Mouse (Mus musculus) lung, postnatal 0 days (tissue): ENCODE results near the gene Ehd2. TPM values are rescaled to one million over a fixed set of nuclear protein-coding genes. Genes with fewer than 3 reads are reported as not detected.
A peak's percentile ranks its signal among the peaks of the same experiment; 100 is the strongest.

ENCODE experiments used
- ATAC-seq: fragments of 200-750 bp; cut with Nextera tagmentation; 2 replicates; pipeline ENCODE4 v1.8.0; 2017; ENCODE audit warnings: moderate library complexity
- DNase-seq: peaks from one replicate; pipeline ENCODE4 v3.0.0-alpha.2; 2016; ENCODE audit warnings: low spot score
- H3K27ac ChIP-seq: fragments of 300-500 bp; sonication (generic); 2 replicates; pipeline ENCODE4 v1.5.1; 2014; ENCODE audit warnings: antibody characterized with exemption, mild to moderate bottlenecking, low read length, mixed read lengths
- H3K27me3 ChIP-seq: fragments of 300-500 bp; sonication (generic); replicated peaks from 2 replicates; pipeline ENCODE4 v1.6.1; 2014; ENCODE audit warnings: low read length, mixed read lengths; ENCODE audit not compliant: insufficient read depth
- H3K36me3 ChIP-seq: fragments of 300-500 bp; sonication (generic); 2 replicates; pipeline ENCODE4 v1.6.1; 2014; ENCODE audit warnings: low read length, mixed read lengths; ENCODE audit not compliant: insufficient read depth
- H3K4me1 ChIP-seq: fragments of 300-500 bp; sonication (generic); 2 replicates; pipeline ENCODE4 v1.6.1; 2014; ENCODE audit warnings: antibody characterized with exemption, low read depth, low read length, mixed read lengths; ENCODE audit not compliant: insufficient read depth
- H3K4me2 ChIP-seq: fragments of 300-500 bp; sonication (generic); replicated peaks from 2 replicates; pipeline ENCODE4 v1.6.1; 2014; ENCODE audit warnings: low read depth, mild to moderate bottlenecking, low read length, moderate library complexity, mixed read lengths
- H3K4me3 ChIP-seq: fragments of 300-500 bp; sonication (generic); 2 replicates; pipeline ENCODE4 v1.5.1; 2014; ENCODE audit warnings: low read depth, low read length
- H3K9ac ChIP-seq: fragments of 300-500 bp; sonication (generic); replicated peaks from 2 replicates; pipeline ENCODE4 v1.6.1; 2014; ENCODE audit warnings: low read depth, mild to moderate bottlenecking
- H3K9me3 ChIP-seq: fragments of 300-500 bp; sonication (generic); 2 replicates; pipeline ENCODE4 v1.6.1; 2016; ENCODE audit warnings: low read length, mixed read lengths
- CTCF ChIP-seq: IDR thresholded peaks from 2 replicates; pipeline ENCODE4 v1.5.1; 2016; ENCODE audit warnings: antibody characterized with exemption, mild to moderate bottlenecking
- EP300 ChIP-seq: IDR thresholded peaks from 2 replicates; pipeline ENCODE4 v1.6.1; 2016; ENCODE audit warnings: antibody characterized with exemption, mild to moderate bottlenecking, control low read depth
- WGBS: fragments of 180-500 bp; shearing (Covaris S2); extraction: QIAGEN DNeasy Blood & Tissue Kit; methylation state at CpG from one replicate; pipeline ENCODE4 v1.1.7; 2014; 5-methylcytosine and 5-hydroxymethylcytosine counted together
- polyA plus RNA-seq: library from polyadenylated mRNA; unstranded; fragments of >200 nt; fragmentation: Nextera tagmentation; extraction: Ambion mirVana; gene quantifications from 2 replicates; pipeline ENCODE4 v1.2.1, GENCODE M21; 2015

Gene Ehd2
- polyA plus RNA-seq, 1 experiment from 2014 or later: 92.2 TPM

- peak overlapping the region; percentile 81 for H3K27ac ChIP-seq
- ATAC-seq (peak; percentile 9), DNase-seq (peak; percentile 69)
- H3K9me3 ChIP-seq: no peaks in the 10 kb centered on the region
- H3K9ac ChIP-seq: no peak overlapping the region
- 28% methylated on average over 4 of the region's 4 CpGs for WGBS
- TF ChIP-seq CTCF (no peak), EP300 (peak; percentile 52; the same call in 1 of the 2 replicates)
- no peaks in the 10 kb centered on the region for H3K27me3 ChIP-seq
- H3K4me3 ChIP-seq: no peak overlapping the region
- H3K4me1 ChIP-seq: peaks cover 45% of the 10 kb centered on the region
- H3K36me3 ChIP-seq: peaks cover 14% of the 10 kb centered on the region; the same call in 1 of the 2 replicates
- H3K4me2 ChIP-seq: no peak overlapping the region
These were observed 6.7 kb downstream of the Ehd2 start for GRCm38 (mm10) chr7:15960691-15961090.

GRCm38 (mm10) chr7:15956143-15956542 is 11.2 kb downstream of the Ehd2 start:
- H3K9ac ChIP-seq: peak overlapping the region; percentile 34; the same call in 1 of the 2 replicates
- H3K9me3 ChIP-seq: no peaks in the 10 kb centered on the region
- H3K4me3 ChIP-seq: no peak overlapping the region
- peak; percentile 94 for TF ChIP-seq EP300
- TF ChIP-seq CTCF: peak; percentile 64
- peak; percentile 93 for DNase-seq
- H3K27ac ChIP-seq: peak overlapping the region; percentile 95
- 31% methylated on average over 5 of the region's 5 CpGs for WGBS
- H3K4me1 ChIP-seq: peaks cover 16% of the 10 kb centered on the region
- H3K4me2 ChIP-seq: 0 out of 2 replicates have a peak overlapping the region, but pooled peaks have one; percentile 50
- peak; percentile 75 for ATAC-seq
- H3K36me3 ChIP-seq: peaks cover 32% of the 10 kb centered on the region; the same call in 1 of the 2 replicates
- no peaks in the 10 kb centered on the region for H3K27me3 ChIP-seq

DNA sequence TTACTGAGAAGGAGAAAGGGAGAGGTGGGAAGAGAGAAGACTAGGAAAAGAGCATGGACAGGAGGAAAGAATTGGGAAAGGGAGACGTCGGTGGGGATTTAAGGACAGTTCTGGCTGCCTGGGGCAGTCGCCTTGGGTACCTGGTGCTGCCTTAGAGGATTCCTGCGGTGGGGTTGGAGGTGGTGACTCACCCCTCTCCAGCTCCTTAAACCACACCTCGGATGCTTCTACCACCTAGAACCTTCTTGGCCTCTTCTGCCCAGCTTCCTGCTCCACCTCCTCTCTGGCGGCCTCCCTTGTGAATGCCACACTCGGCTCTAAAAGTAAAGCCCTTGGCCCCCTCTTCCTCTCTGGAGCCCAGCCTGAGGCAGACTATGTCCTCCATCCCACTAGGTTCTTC is 11.9 kb downstream of the Ehd2 start:
- H3K4me2 ChIP-seq: peak overlapping the region; percentile 50
- TF ChIP-seq EP300: no peak
- no peak for TF ChIP-seq CTCF

GRCm38 (mm10) chr7:15954978-15955443 is 12.4 kb downstream of the Ehd2 start:
- H3K9ac ChIP-seq: peak overlapping the region; percentile 12; the same call in 1 of the 2 replicates
- peak overlapping the region; percentile 50 for H3K4me2 ChIP-seq
- DNase-seq (peak; percentile 88), ATAC-seq (peak; percentile 69)
- WGBS: 17% methylated on average over 19 of the region's 21 CpGs
- no peaks in the 10 kb centered on the region for H3K9me3 ChIP-seq
- H3K27me3 ChIP-seq: no peaks in the 10 kb centered on the region
- H3K27ac ChIP-seq: peak overlapping the region; percentile 95
- H3K4me1 ChIP-seq: peaks cover 13% of the 10 kb centered on the region
- peak overlapping the region; percentile 20; the same call in 1 of the 2 replicates for H3K4me3 ChIP-seq
- H3K36me3 ChIP-seq: peaks cover 44% of the 10 kb centered on the region; the same call in 1 of the 2 replicates
- peak; percentile 69 for TF ChIP-seq EP300
- TF ChIP-seq CTCF: no peak

More for the DNA sequence above, 11.9 kb downstream of the Ehd2 start:
- peak overlapping the region; percentile 95 for H3K27ac ChIP-seq
- peak overlapping the region; percentile 34; the same call in 1 of the 2 replicates for H3K9ac ChIP-seq
- DNase-seq (peak; percentile 91), ATAC-seq (peak; percentile 85)
- 13% methylated on average over 7 of the region's 7 CpGs for WGBS
- H3K27me3 ChIP-seq: no peaks in the 10 kb centered on the region
- peaks cover 16% of the 10 kb centered on the region for H3K4me1 ChIP-seq
- peaks cover 39% of the 10 kb centered on the region; the same call in 1 of the 2 replicates for H3K36me3 ChIP-seq
- no peaks in the 10 kb centered on the region for H3K9me3 ChIP-seq
- H3K4me3 ChIP-seq: peak overlapping the region; percentile 20; the same call in 1 of the 2 replicates

DNA sequence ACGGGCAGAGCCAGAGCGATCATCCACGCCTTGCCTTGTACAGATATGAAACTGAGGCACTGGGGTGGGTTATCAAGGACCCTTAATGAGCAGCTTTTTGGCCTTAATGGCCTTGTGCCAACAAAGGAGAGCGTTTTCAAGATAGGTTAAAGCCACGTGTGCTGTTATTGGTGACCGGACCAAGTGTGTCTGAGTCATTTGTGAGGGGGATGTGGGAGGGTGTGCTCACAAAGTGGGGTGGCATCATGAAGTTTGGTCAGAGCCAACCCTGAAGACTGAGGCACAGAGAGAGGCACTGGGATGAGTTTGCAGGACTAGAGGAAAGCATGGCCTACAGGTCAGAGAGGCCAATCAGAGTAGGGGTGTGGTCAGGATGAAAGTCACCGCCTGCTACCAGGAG is 12.9 kb downstream of the Ehd2 start:
- peak overlapping the region; percentile 95 for H3K27ac ChIP-seq

DNA sequence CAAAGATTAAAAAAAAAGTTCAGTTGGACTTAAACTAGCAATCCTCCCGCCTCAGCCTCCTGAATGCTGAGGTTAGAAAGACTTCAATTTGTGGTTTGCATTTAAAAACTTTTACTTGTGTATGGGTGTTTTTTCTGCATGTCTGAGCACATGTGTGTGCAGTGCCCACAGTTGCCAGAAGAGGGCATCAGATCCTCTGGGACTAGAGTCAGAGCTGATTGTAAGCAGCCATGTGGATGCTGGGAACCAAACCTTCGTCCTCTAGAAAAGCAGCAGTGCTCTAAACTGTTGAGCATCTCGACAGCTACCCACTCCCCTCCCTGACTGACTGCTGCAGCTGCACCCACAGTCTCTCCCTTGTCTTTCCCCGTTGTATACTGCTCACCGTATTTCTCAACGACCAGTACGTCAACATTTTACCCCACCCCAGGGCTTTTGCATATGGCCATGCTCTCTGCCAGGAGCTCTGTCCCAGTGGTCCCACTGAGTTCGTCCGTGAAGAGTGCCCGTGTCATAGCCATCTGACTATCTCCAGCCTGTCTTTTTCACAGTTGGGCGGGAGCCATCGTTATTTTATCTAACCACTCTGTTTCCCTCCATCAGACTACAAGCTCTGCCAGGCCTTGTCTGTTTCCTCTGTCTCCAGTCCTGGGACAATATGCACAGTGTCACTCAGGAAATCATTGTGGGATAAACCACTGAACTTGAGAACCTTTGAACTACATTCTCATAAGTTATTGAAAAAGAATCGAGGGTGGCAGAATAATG is 13.9 kb downstream of the Ehd2 start:
- 80% methylated on average over 13 of the region's 13 CpGs for WGBS
- peaks cover 52% of the 10 kb centered on the region for H3K36me3 ChIP-seq
- peak overlapping the region; percentile 95; the same call in 1 of the 2 replicates for H3K27ac ChIP-seq

More for the DNA sequence above, 12.9 kb downstream of the Ehd2 start:
- no peaks in the 10 kb centered on the region for H3K9me3 ChIP-seq
- DNase-seq (no peak), ATAC-seq (no peak)
- TF ChIP-seq EP300: no peak
- no peak for TF ChIP-seq CTCF
- 62% methylated on average over 7 of the region's 7 CpGs for WGBS
- H3K4me2 ChIP-seq: no peak overlapping the region
- no peak overlapping the region for H3K9ac ChIP-seq
- peaks cover 14% of the 10 kb centered on the region for H3K4me1 ChIP-seq
- no peaks in the 10 kb centered on the region for H3K27me3 ChIP-seq
- no peak overlapping the region for H3K4me3 ChIP-seq
- peaks cover 50% of the 10 kb centered on the region for H3K36me3 ChIP-seq

More for the DNA sequence above, 13.9 kb downstream of the Ehd2 start:
- Histone ChIP-seq H3K4me2 (no peak overlapping the region), H3K27me3 (no peaks in the 10 kb centered on the region), H3K4me3 (no peak overlapping the region), H3K9ac (no peak overlapping the region), H3K4me1 (peaks cover 20% of the 10 kb centered on the region), H3K9me3 (no peaks in the 10 kb centered on the region)
- ATAC-seq (no peak), DNase-seq (peak; percentile 65)
- TF ChIP-seq CTCF: peak; percentile 69
- TF ChIP-seq EP300: no peak; the same call in 1 of the 2 replicates
